Mouse (Mus musculus) midbrain, postnatal 0 days (tissue): ENCODE data around the gene Ctsj. TPM values are rescaled to one million over a fixed set of nuclear protein-coding genes. Genes with fewer than 3 reads are reported as not detected.
"Not testable (repeated sequence)": the region's sequence is repeated elsewhere in the genome, so short reads cannot be mapped to it uniquely, and the experiment has no call there.

ENCODE experiments used
- ATAC-seq: fragments of 200-750 bp; cut with Nextera tagmentation; 2 replicates; pipeline ENCODE4 v1.8.0; 2017; ENCODE audit warnings: moderate number of reproducible peaks, mild to moderate bottlenecking, moderate TSS enrichment, moderate library complexity; ENCODE audit not compliant: low FRiP score
- DNase-seq: peaks from one replicate; pipeline ENCODE4 v3.0.0-alpha.2; 2015; ENCODE audit warnings: low spot score
- H3K27ac ChIP-seq: fragments of 300-500 bp; sonication (generic); 2 replicates; pipeline ENCODE4 v1.5.1; 2014; ENCODE audit warnings: low read depth, mild to moderate bottlenecking, low read length, mixed read lengths
- H3K27me3 ChIP-seq: fragments of 300-500 bp; sonication (generic); 2 replicates; pipeline ENCODE4 v1.6.1; 2014; ENCODE audit warnings: low read length, control low read depth, mixed read lengths; ENCODE audit not compliant: insufficient read depth
- H3K36me3 ChIP-seq: fragments of 300-500 bp; sonication (generic); 2 replicates; pipeline ENCODE4 v1.6.1; 2014; ENCODE audit warnings: low read length, control low read depth, mixed read lengths; ENCODE audit not compliant: insufficient read depth
- H3K4me1 ChIP-seq: fragments of 300-500 bp; sonication (generic); 2 replicates; pipeline ENCODE4 v1.6.1; 2014; ENCODE audit warnings: mild to moderate bottlenecking, control low read depth, antibody characterized with exemption, low read length, mixed read lengths; ENCODE audit not compliant: insufficient read depth
- H3K4me2 ChIP-seq: fragments of 300-500 bp; sonication (generic); 2 replicates; pipeline ENCODE4 v1.6.1; 2014; ENCODE audit warnings: low read depth, mild to moderate bottlenecking, low read length, mixed read lengths; ENCODE audit not compliant: poor library complexity, severe bottlenecking
- H3K4me3 ChIP-seq: fragments of 300-500 bp; sonication (generic); 2 replicates; pipeline ENCODE4 v1.5.1; 2014; ENCODE audit warnings: low read depth, mild to moderate bottlenecking, low read length, moderate library complexity
- H3K9ac ChIP-seq: fragments of 300-500 bp; sonication (generic); replicated peaks from 2 replicates; pipeline ENCODE4 v1.6.1; 2014; ENCODE audit warnings: mild to moderate bottlenecking, low read length, moderate library complexity, mixed read lengths; ENCODE audit not compliant: poor library complexity, severe bottlenecking
- H3K9me3 ChIP-seq: fragments of 300-500 bp; sonication (generic); 2 replicates; pipeline ENCODE4 v1.6.1; 2016; ENCODE audit warnings: low read length, control low read depth
- CTCF ChIP-seq: IDR thresholded peaks from 2 replicates; pipeline ENCODE4 v1.5.1; 2016; ENCODE audit warnings: antibody characterized with exemption, mild to moderate bottlenecking
- WGBS: fragments of 180-500 bp; shearing (Covaris S2); extraction: QIAGEN DNeasy Blood & Tissue Kit; methylation state at CpG from one replicate; pipeline ENCODE4 v1.1.7; 2014; 5-methylcytosine and 5-hydroxymethylcytosine counted together
- polyA plus RNA-seq: library from polyadenylated mRNA; unstranded; fragments of >200 nt; fragmentation: Nextera tagmentation; extraction: Ambion mirVana; gene quantifications from 2 replicates; pipeline ENCODE4 v1.2.1, GENCODE M21; 2015
- total RNA-seq: library from RNA; depleted of rRNA; stranded (reverse); fragments of >200 nt; gene quantifications from 2 replicates; pipeline ENCODE4 v1.2.3, GENCODE M21; 2014; rRNA removed

Ctsj gene
- total RNA-seq (not detected in 2 replicates), polyA plus RNA-seq (not detected in 2 replicates)

DNA sequence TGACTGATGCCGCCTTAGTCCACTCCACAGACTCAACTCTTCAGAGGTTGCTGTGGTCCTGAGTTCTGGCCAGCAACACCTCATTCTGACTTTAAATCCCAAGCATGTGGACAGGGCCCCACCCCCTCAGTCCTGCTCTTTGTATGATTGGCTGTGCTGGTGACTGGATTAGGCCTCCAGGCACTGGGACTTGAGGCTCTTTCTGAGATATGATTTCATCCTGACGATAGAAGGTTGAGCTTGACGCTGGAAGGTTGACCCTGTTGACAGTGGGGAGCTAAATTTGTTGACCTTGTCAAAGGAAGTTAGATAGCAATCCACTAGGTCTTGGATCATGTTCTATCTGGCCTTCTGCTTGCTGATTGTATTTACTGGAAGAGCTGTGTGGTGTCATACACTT lies at the start of gene Ctsj:
TSS of gene Ctsj (minus strand) at position 101 of the 400 bp plus-strand sequence.
- Histone ChIP-seq H3K4me2 (no peak within 1 kb of the TSS), H3K36me3 (no peaks in the 10 kb centered on the region), H3K4me3 (no peak within 1 kb of the TSS), H3K4me1 (no peaks in the 10 kb centered on the region), H3K27me3 (no peaks in the 10 kb centered on the region), H3K9ac (no peak within 1 kb of the TSS), H3K27ac (no peak within 1 kb of the TSS), H3K9me3 (peaks cover 6% of the 10 kb centered on the region)
- WGBS, result 74% methylated on average over 3 of the region's 3 CpGs
- ATAC-seq, result no peak
- no peak for DNase-seq
- no peak for TF ChIP-seq CTCF

- Histone ChIP-seq H3K4me3 (no peak within 1 kb of the TSS), H3K27me3 (no peaks in the 10 kb centered on the region), H3K27ac (no peak within 1 kb of the TSS), H3K9ac (no peak within 1 kb of the TSS), H3K4me1 (no peaks in the 10 kb centered on the region), H3K4me2 (no peak within 1 kb of the TSS), H3K36me3 (no peaks in the 10 kb centered on the region), H3K9me3 (peaks cover 22% of the 10 kb centered on the region)
- no peak for TF ChIP-seq CTCF
- WGBS, result 52% methylated on average over 3 of the region's 3 CpGs
- ATAC-seq, result no peak
- no peak for DNase-seq
These were observed 34.8 kb upstream of the Ctsj start, which contains the start of gene Ctsq for GRCm38 (mm10) chr13:61040531-61040930. Gene Ctsq, minus strand, starts transcription at chr13:61040631.

GRCm38 (mm10) chr13:61022785-61023184 lies 17.0 kb upstream of the Ctsj start:
- Histone ChIP-seq H3K4me1 (no peaks in the 10 kb centered on the region), H3K27me3 (no peaks in the 10 kb centered on the region), H3K9me3 (peaks cover 26% of the 10 kb centered on the region), H3K4me3 (no peak overlapping the region), H3K36me3 (no peaks in the 10 kb centered on the region), H3K9ac (no peak overlapping the region), H3K27ac (no peak overlapping the region), H3K4me2 (no peak overlapping the region)
- WGBS, result 80% methylated on average over 3 of the region's 3 CpGs
- ATAC-seq, result no peak
- no peak for TF ChIP-seq CTCF
- DNase-seq, result no peak

DNA sequence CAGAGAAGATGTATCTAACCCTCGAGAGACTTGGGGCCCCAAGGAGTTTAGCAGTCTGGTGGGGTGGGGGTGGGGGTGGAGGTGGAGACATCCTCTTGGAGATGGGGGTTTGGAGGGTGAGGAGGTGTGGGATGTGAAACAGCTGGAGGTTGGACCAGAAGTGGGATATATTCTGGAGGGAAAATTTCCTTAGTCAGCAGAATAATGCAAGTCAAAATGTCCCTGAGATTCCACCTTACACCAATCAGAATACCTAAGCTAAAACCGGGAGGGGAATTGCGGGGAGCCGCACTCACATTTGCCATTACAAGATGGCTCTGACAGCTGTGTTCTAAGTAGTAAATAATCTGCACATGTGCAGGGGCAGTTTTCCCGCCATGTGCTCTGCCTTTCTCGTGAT lies 16.1 kb upstream of the Ctsj start:
- H3K9ac ChIP-seq, result no peak overlapping the region
- no peak overlapping the region for H3K27ac ChIP-seq
- 78% methylated on average over 5 of the region's 6 CpGs for WGBS
- no peak overlapping the region for H3K4me2 ChIP-seq
- no peak overlapping the region for H3K4me3 ChIP-seq
- H3K9me3 ChIP-seq, result peaks cover 24% of the 10 kb centered on the region
- DNase-seq, result no peak
- no peak for TF ChIP-seq CTCF
- no peaks in the 10 kb centered on the region for H3K4me1 ChIP-seq
- H3K36me3 ChIP-seq, result no peaks in the 10 kb centered on the region
- H3K27me3 ChIP-seq, result no peaks in the 10 kb centered on the region
- no peak for ATAC-seq

DNA sequence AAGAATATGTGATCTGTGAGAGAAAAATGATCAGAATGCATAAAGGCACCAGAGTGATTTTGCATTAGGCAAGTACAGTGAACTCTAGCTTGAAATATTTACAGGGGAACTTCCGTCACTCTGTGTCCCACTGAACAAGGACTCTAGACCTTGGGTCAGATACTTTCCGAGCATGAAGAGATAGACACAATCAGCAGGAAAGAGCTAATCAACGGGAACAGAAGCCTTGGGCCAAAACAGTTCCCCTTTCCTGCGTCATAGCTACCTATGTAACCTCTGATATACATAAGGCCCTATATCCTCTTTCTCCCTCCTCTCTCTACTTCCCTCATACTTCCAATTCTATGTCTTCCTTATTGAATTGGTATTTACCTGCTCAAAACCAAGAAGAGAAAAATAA lies 4.4 kb upstream of the Ctsj start:
- no peaks in the 10 kb centered on the region for H3K36me3 ChIP-seq
- no peak overlapping the region for H3K9ac ChIP-seq
- no peak overlapping the region for H3K27ac ChIP-seq
- TF ChIP-seq CTCF, result no peak
- ATAC-seq (no peak), DNase-seq (no peak)
- no peak overlapping the region for H3K4me3 ChIP-seq
- WGBS, result 81% methylated on average over 4 of the region's 4 CpGs
- H3K27me3 ChIP-seq, result no peaks in the 10 kb centered on the region
- H3K9me3 ChIP-seq, result peaks cover 15% of the 10 kb centered on the region
- no peak overlapping the region for H3K4me2 ChIP-seq
- H3K4me1 ChIP-seq, result no peaks in the 10 kb centered on the region

GRCm38 (mm10) chr13:60997600-60997999 lies 8.2 kb downstream of the Ctsj start:
- Histone ChIP-seq H3K9ac (no peak overlapping the region), H3K36me3 (no peaks in the 10 kb centered on the region), H3K27ac (no peak overlapping the region), H3K27me3 (no peaks in the 10 kb centered on the region), H3K9me3 (peaks cover 7% of the 10 kb centered on the region), H3K4me2 (no peak overlapping the region), H3K4me3 (no peak overlapping the region), H3K4me1 (no peaks in the 10 kb centered on the region)
- DNase-seq, result no peak
- no peak for TF ChIP-seq CTCF
- 77% methylated on average over 2 of the region's 2 CpGs for WGBS
- ATAC-seq, result no peak

- H3K4me2 ChIP-seq, ATAC-seq, DNase-seq, H3K27me3 ChIP-seq, H3K4me3 ChIP-seq, H3K36me3 ChIP-seq, H3K4me1 ChIP-seq, H3K27ac ChIP-seq, H3K9me3 ChIP-seq, H3K9ac ChIP-seq: not testable (repeated sequence)
- 78% methylated on average over 4 of the region's 5 CpGs for WGBS
These were observed 18.8 kb downstream of the Ctsj start for GRCm38 (mm10) chr13:60986915-60987314.

- not testable (repeated sequence) for ATAC-seq, H3K9me3 ChIP-seq, H3K4me3 ChIP-seq, DNase-seq, H3K27ac ChIP-seq, H3K36me3 ChIP-seq, H3K4me1 ChIP-seq, H3K9ac ChIP-seq, H3K27me3 ChIP-seq, H3K4me2 ChIP-seq
- 72% methylated on average over 4 of the region's 4 CpGs for WGBS
These were observed 33.4 kb downstream of the Ctsj start for GRCm38 (mm10) chr13:60972319-60972718.

- H3K4me1 ChIP-seq, H3K4me2 ChIP-seq, H3K27ac ChIP-seq, H3K9ac ChIP-seq, H3K27me3 ChIP-seq, H3K4me3 ChIP-seq, DNase-seq, H3K36me3 ChIP-seq, ATAC-seq: not testable (repeated sequence)
- 32% methylated on average over 5 of the region's 5 CpGs for WGBS
- H3K9me3 ChIP-seq, result peaks cover 14% of the 10 kb centered on the region
These were observed 41.8 kb downstream of the Ctsj start for GRCm38 (mm10) chr13:60963985-60964384.
